Mouse (Mus musculus) CH12.LX (cell line): ENCODE results near the gene Trim17.

Experiments
- POLR2A ChIP-seq: IDR thresholded peaks from 2 replicates; pipeline ENCODE4 v1.6.1; 2011; ENCODE audit warnings: low read depth, mild to moderate bottlenecking, improper control_type of control experiment, low read length
- UBTF ChIP-seq: IDR thresholded peaks from 2 replicates; pipeline ENCODE4 v1.6.1; 2012; ENCODE audit warnings: low read depth, mild to moderate bottlenecking, inconsistent platforms, low read length, improper control_type of control experiment, moderate library complexity
- ZKSCAN1 ChIP-seq: IDR thresholded peaks from 2 replicates; pipeline ENCODE4 v1.6.1; 2012; ENCODE audit warnings: low read depth, inconsistent platforms, low read length, improper control_type of control experiment, borderline replicate concordance

GRCm38 (mm10) chr11:58948542-58949479, 5.7 kb upstream of the Trim17 start, which contains the start of gene Hist3h2ba:
- no peak for TF ChIP-seq POLR2A
- no peak for TF ChIP-seq UBTF
- no peak for TF ChIP-seq ZKSCAN1
